Mouse (Mus musculus) limb, embryonic 14.5 days (tissue): Measurements from ENCODE around the gene Tmtc4. TPM values are rescaled to one million over a fixed set of nuclear protein-coding genes. Genes with fewer than 3 reads are reported as not detected.

Source experiments
- ATAC-seq: fragments of 200-750 bp; cut with Nextera tagmentation; 2 replicates; pipeline ENCODE4 v1.8.0; 2017; ENCODE audit warnings: low read depth, moderate number of reproducible peaks, moderate TSS enrichment; ENCODE audit not compliant: low FRiP score
- DNase-seq: peaks from one replicate; pipeline ENCODE4 v3.0.0-alpha.2; 2015; ENCODE audit warnings: low spot score
- H3K27ac ChIP-seq: fragments of 300-500 bp; sonication (generic); replicated peaks from 2 replicates; pipeline ENCODE4 v1.5.1; 2014; ENCODE audit warnings: low read depth, mild to moderate bottlenecking, low read length, moderate library complexity, mixed read lengths
- H3K27me3 ChIP-seq: fragments of 300-500 bp; sonication (generic); 2 replicates; pipeline ENCODE4 v1.6.1; 2014; ENCODE audit warnings: low read length, mixed read lengths; ENCODE audit not compliant: control insufficient read depth, insufficient read depth
- H3K36me3 ChIP-seq: fragments of 300-500 bp; sonication (generic); 2 replicates; pipeline ENCODE4 v1.6.1; 2014; ENCODE audit warnings: mild to moderate bottlenecking, low read length, moderate library complexity, mixed read lengths; ENCODE audit not compliant: control insufficient read depth, insufficient read depth
- H3K4me1 ChIP-seq: fragments of 300-500 bp; sonication (generic); 2 replicates; pipeline ENCODE4 v1.6.1; 2014; ENCODE audit warnings: antibody characterized with exemption, low read length, mixed read lengths; ENCODE audit not compliant: control insufficient read depth, insufficient read depth
- H3K4me2 ChIP-seq: fragments of 300-500 bp; sonication (generic); replicated peaks from 2 replicates; pipeline ENCODE4 v1.6.1; 2014; ENCODE audit warnings: low read depth, mild to moderate bottlenecking, low read length, moderate library complexity; ENCODE audit not compliant: severe bottlenecking
- H3K4me3 ChIP-seq: fragments of 300-500 bp; sonication (generic); replicated peaks from 2 replicates; pipeline ENCODE4 v1.5.1; 2014; ENCODE audit warnings: low read length
- H3K9ac ChIP-seq: fragments of 300-500 bp; sonication (generic); 2 replicates; pipeline ENCODE4 v1.6.1; 2014; ENCODE audit warnings: mild to moderate bottlenecking, low read depth, low read length, moderate library complexity; ENCODE audit not compliant: severe bottlenecking
- H3K9me3 ChIP-seq: fragments of 300-500 bp; sonication (generic); 2 replicates; pipeline ENCODE4 v1.6.1; 2016; ENCODE audit warnings: low read length; ENCODE audit not compliant: control insufficient read depth
- POLR2A ChIP-seq: fragments of 200-500 bp; IDR thresholded peaks from 2 replicates; pipeline ENCODE4 v1.8.0; 2012; ENCODE audit warnings: inconsistent platforms, mild to moderate bottlenecking, moderate library complexity, borderline replicate concordance; ENCODE audit not compliant: insufficient read depth, insufficient read length; ENCODE audit errors: extremely low read depth
- WGBS: fragments of 180-500 bp; shearing (Covaris S2); extraction: QIAGEN DNeasy Blood & Tissue Kit; methylation state at CpG from one replicate; pipeline ENCODE4 v1.1.7; 2014; 5-methylcytosine and 5-hydroxymethylcytosine counted together
- polyA plus RNA-seq, 2 experiments: library from polyadenylated mRNA; depleted of rRNA in 1 of 2; stranded (reverse) in 1 of 2; unstranded in 1 of 2; fragments of >200 nt; fragmentation: Nextera tagmentation in 1 of 2; extraction: Ambion mirVana in 1 of 2; gene quantifications; 2 replicates each; pipeline versions ENCODE4 v1.2.1 to v1.2.3; 2012 to 2014

Gene Tmtc4
- polyA plus RNA-seq, 2 experiments = 20.9 to 25.5 TPM

DNA sequence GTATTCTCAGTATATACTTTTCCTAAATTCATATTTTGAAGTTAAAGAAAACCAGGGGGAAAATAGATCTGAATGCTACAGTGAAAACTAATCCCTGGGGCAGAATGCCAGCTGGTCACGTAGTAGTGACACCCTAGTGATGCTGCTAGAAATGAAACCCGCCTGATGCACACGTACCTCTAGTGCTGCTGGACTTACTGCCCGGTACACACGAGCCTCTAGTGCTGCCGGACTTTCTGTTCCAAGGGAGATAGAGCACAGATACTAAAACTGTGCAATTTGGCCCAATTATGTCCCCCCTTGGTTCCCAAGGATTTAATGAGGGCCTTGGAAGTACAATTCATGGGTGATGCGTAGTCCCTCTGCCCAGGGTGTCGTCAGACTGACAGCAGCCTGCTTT, 108.8 kb downstream of the Tmtc4 start:
- no peaks in the 10 kb centered on the region for H3K9me3 ChIP-seq
- H3K27me3 ChIP-seq = no peaks in the 10 kb centered on the region
- H3K27ac ChIP-seq = no peak overlapping the region
- no peaks in the 10 kb centered on the region for H3K4me1 ChIP-seq
- DNase-seq (no peak), ATAC-seq (no peak)
- no peaks in the 10 kb centered on the region for H3K36me3 ChIP-seq
- 66% methylated on average over 8 of the region's 8 CpGs for WGBS
- TF ChIP-seq POLR2A = no peak
- H3K4me2 ChIP-seq = no peak overlapping the region
- no peak overlapping the region for H3K9ac ChIP-seq
- no peak overlapping the region for H3K4me3 ChIP-seq

GRCm38 (mm10) chr14:122872612-122873011, 111.2 kb downstream of the Tmtc4 start:
- no peak for ATAC-seq
- Histone ChIP-seq H3K27me3 (no peaks in the 10 kb centered on the region), H3K4me2 (no peak overlapping the region), H3K27ac (no peak overlapping the region), H3K4me1 (no peaks in the 10 kb centered on the region; the same call in 1 of the 2 replicates), H3K9me3 (no peaks in the 10 kb centered on the region), H3K9ac (no peak overlapping the region), H3K36me3 (no peaks in the 10 kb centered on the region), H3K4me3 (no peak overlapping the region)
- no peak for TF ChIP-seq POLR2A
- 74% methylated on average over 6 of the region's 6 CpGs for WGBS
- no peak for DNase-seq

DNA sequence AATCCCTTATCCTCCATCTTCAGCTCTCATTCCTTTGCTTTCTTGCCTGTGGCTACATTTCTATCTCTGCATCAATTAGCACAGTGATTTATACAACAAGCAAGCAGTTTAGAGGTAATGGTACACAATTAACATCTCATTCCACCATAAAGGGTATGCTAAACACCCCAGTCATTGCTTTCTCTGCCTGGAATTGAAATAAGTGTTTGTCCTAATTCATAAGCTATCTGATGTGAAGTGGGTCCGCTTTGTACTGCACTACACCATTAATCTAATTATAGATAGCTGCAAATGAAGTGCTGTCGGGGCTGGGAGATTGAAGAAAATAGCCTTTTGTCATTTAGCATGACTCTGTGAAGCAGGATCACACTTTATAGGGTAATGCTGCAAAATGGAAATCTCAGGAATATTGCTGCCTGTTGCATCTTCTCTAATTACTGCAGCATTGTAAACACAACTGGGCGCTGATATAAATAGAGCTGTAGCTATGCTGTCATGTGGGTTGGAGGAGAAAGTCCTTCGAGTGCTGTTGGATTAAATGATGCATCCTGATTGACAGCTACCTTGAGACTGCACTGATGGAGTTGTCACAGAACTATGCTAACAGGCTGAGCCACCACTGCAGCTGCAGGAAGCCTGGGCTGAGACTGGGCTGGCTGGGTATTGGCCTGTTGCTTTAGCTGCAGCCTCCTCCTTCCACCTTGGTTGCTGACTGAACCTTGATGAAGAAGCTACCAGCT, 111.8 kb downstream of the Tmtc4 start:
- no peak for TF ChIP-seq POLR2A
- H3K27me3 ChIP-seq = no peaks in the 10 kb centered on the region
- H3K27ac ChIP-seq = no peak overlapping the region
- no peaks in the 10 kb centered on the region for H3K36me3 ChIP-seq
- no peak overlapping the region for H3K4me2 ChIP-seq
- 58% methylated on average over 4 of the region's 4 CpGs for WGBS
- no peak for ATAC-seq
- H3K4me1 ChIP-seq = no peaks in the 10 kb centered on the region; the same call in 1 of the 2 replicates
- H3K4me3 ChIP-seq = no peak overlapping the region
- no peak overlapping the region for H3K9ac ChIP-seq
- H3K9me3 ChIP-seq = no peaks in the 10 kb centered on the region
- no peak for DNase-seq

GRCm38 (mm10) chr14:122869831-122870230, 114.0 kb downstream of the Tmtc4 start:
- Histone ChIP-seq H3K4me2 (no peak overlapping the region), H3K4me3 (no peak overlapping the region), H3K4me1 (no peaks in the 10 kb centered on the region; the same call in 1 of the 2 replicates), H3K9ac (no peak overlapping the region), H3K36me3 (no peaks in the 10 kb centered on the region), H3K9me3 (no peaks in the 10 kb centered on the region), H3K27me3 (no peaks in the 10 kb centered on the region), H3K27ac (no peak overlapping the region)
- no peak for TF ChIP-seq POLR2A
- ATAC-seq = no peak
- WGBS = 67% methylated on average over 6 of the region's 6 CpGs
- no peak for DNase-seq

Other genes starting within 250 kb of the Tmtc4 start
- gene Ggact, start 70.3 kb downstream of the Tmtc4 start, polyA plus RNA-seq (2012; rRNA removed) = 7.7 and 9.1 TPM in 2 replicates
- 6.6 and 10.0 TPM in 2 replicates for gene Ggact, start 70.3 kb downstream of the Tmtc4 start, polyA plus RNA-seq (2014; fragmentation: Nextera tagmentation; extraction: Ambion mirVana)